Mouse (Mus musculus) bone marrow, adult 2 months (tissue): ENCODE data around the gene Cldn7.

Source experiments
- CTCF ChIP-seq: fragments of 200-500 bp; IDR thresholded peaks from 2 replicates; pipeline ENCODE4 v1.5.1; 2011; ENCODE audit warnings: low read length, control low read depth; ENCODE audit not compliant: control insufficient read depth, insufficient read depth
- POLR2A ChIP-seq: fragments of 200-500 bp; IDR thresholded peaks from 2 replicates; pipeline ENCODE4 v1.6.1; 2011; ENCODE audit warnings: low read depth, mild to moderate bottlenecking, control low read depth, low read length, borderline replicate concordance; ENCODE audit not compliant: control insufficient read depth

DNA sequence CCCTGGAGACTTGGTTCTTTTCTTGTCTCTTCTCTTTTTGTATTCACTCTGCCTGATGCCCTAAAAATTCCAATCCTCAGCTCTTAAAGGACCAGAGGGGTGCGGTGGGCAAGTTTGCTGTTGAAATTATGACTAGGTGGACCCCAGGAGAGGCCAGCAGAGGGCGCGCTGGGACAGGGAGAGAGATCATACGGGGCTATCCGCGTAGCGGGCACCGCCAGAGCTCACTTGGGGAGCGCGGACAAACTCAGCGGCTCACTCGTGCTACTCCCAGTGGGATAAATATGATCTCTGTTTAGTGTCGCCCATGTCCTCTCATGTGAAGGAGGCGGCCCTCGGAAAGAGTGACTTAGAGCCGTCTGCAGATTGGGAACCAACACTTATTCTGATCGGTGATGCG, 30.4 kb upstream of the Cldn7 start:
- peak; percentile 91 for TF ChIP-seq CTCF
- TF ChIP-seq POLR2A = no peak
